Mouse (Mus musculus): ENCODE results near the gene Klrc3.
"Not testable (repeated sequence)": the region's sequence is repeated elsewhere in the genome, so short reads cannot be mapped to it uniquely, and the experiment has no call there.

GRCm38 (mm10) chr6:129644054-129644453 is 917 bp upstream of the Klrc3 start:
- not testable (repeated sequence) for TF ChIP-seq TAL1 (conservative IDR thresholded peaks at IDR 0.05; ENCODE audit: low read depth, low read length); GATA1 (IDR thresholded peaks at IDR 0.05; ENCODE audit: borderline replicate concordance, low read length); POLR2AphosphoS5 (IDR thresholded peaks at IDR 0.05; ENCODE audit: insufficient replicate concordance, low read depth, low read length)

All from G1E (cell line).